Comparison of ENCODE assay signal across 7 mouse cellular contexts in the genomic region with DNA sequence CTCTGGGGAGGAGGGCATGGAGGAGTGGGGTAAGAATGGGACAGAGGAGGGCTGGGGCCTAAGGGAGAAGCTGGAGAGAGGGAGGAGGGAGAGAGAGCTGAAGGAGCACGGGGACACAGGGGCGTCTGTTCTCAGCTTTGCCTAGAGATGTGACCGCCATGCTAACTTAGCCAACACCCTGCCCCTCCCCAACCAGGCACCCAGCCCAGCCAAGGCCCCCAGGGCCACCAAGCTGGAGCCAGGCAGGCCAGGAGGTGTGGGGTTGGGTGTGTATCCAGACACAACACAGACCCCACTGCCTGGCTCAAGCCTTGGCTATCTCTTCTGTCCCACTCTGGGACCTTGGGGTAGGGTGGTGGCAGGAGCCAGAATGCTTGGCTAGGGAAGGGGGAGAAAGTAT. TPM values are rescaled to one million over a fixed set of nuclear protein-coding genes. Genes with fewer than 3 reads are reported as not detected.
DNase-seq lines count a peak whose midpoint lies in the region; ATAC-seq and TF ChIP-seq lines count a peak whose summit lies in the region.

No protein-coding gene starts in this region.

- H3K27ac ChIP-seq in liver, adult 2 months (replicated peaks; ENCODE audit: insufficient read depth, low read depth, low read length), result peak overlapping the region; percentile 98
- peak overlapping the region; percentile 98 for H3K27ac ChIP-seq in embryonic facial prominence, embryonic 15.5 days (replicated peaks)
- peak overlapping the region; percentile 77 for H3K27ac ChIP-seq in heart, embryonic 11.5 days (ENCODE audit: low read depth, low read length)
- H3K27ac ChIP-seq in limb, embryonic 14.5 days (replicated peaks; ENCODE audit: low read depth, low read length), result peak overlapping the region; percentile 84

- 7% methylated on average over 3 of the region's 3 CpGs for WGBS in liver, adult 2 months
- 10% methylated on average over 3 of the region's 3 CpGs for WGBS in embryonic facial prominence, embryonic 15.5 days
- WGBS in heart, embryonic 11.5 days (ENCODE audit: insufficient replicate concordance), result 54% methylated on average over 3 of the region's 3 CpGs
- 46% methylated on average over 3 of the region's 3 CpGs for WGBS in limb, embryonic 14.5 days

- H3K4me3 ChIP-seq in liver, adult 2 months (ENCODE audit: insufficient read depth, low read depth, low read length), result peak overlapping the region; percentile 2; the same call in 1 of the 2 replicates
- H3K4me3 ChIP-seq in embryonic facial prominence, embryonic 15.5 days (replicated peaks), result no peak overlapping the region
- H3K4me3 ChIP-seq in heart, embryonic 11.5 days (ENCODE audit: low read depth, low read length), result no peak overlapping the region
- H3K4me3 ChIP-seq in limb, embryonic 14.5 days (replicated peaks; ENCODE audit: low read length), result no peak overlapping the region

- H3K4me1 ChIP-seq in liver, adult 2 months (ENCODE audit: control insufficient read depth, insufficient read depth, low read length), result peaks cover 46% of the 10 kb centered on the region
- H3K4me1 ChIP-seq in embryonic facial prominence, embryonic 15.5 days, result peaks cover 83% of the 10 kb centered on the region
- H3K4me1 ChIP-seq in heart, embryonic 11.5 days (ENCODE audit: control insufficient read depth, insufficient read depth, low read length), result peaks cover 58% of the 10 kb centered on the region
- peaks cover 63% of the 10 kb centered on the region for H3K4me1 ChIP-seq in limb, embryonic 14.5 days (ENCODE audit: control insufficient read depth, insufficient read depth, low read length)

- peaks cover 25% of the 10 kb centered on the region; the same call in 1 of the 2 replicates for H3K79me2 ChIP-seq in liver, adult 2 months (ENCODE audit: control insufficient read depth, insufficient read depth, low read length)

- no peak for DNase-seq in liver, adult 2 months (ENCODE audit: extremely low read depth, low read depth, low spot score)
- no peak for DNase-seq in liver
- DNase-seq in limb, embryonic 14.5 days (ENCODE audit: low spot score), result no peak
- no peak for DNase-seq in c-Kit-positive CD71-positive TER-119-positive erythroid progenitor cells, embryonic 14.5 days (ENCODE audit: low spot score)
- no peak for DNase-seq in embryo, embryonic 10 days (ENCODE audit: low spot score)

- peak overlapping the region; percentile 80 for H3K4me2 ChIP-seq in embryonic facial prominence, embryonic 15.5 days (replicated peaks)
- peak overlapping the region; percentile 37 for H3K4me2 ChIP-seq in heart, embryonic 11.5 days
- H3K4me2 ChIP-seq in limb, embryonic 14.5 days (replicated peaks; ENCODE audit: low read depth, low read length, severe bottlenecking), result peak overlapping the region; percentile 48

- no peaks in the 10 kb centered on the region for H3K27me3 ChIP-seq in liver, adult 2 months (ENCODE audit: control insufficient read depth, insufficient read depth, low read length)
- H3K27me3 ChIP-seq in embryonic facial prominence, embryonic 15.5 days, result no peaks in the 10 kb centered on the region
- no peaks in the 10 kb centered on the region for H3K27me3 ChIP-seq in heart, embryonic 11.5 days (ENCODE audit: control insufficient read depth, insufficient read depth, low read length)
- H3K27me3 ChIP-seq in limb, embryonic 14.5 days (ENCODE audit: control insufficient read depth, insufficient read depth, low read length), result no peaks in the 10 kb centered on the region

- H3K9me3 ChIP-seq in embryonic facial prominence, embryonic 15.5 days (replicated peaks), result no peaks in the 10 kb centered on the region
- no peaks in the 10 kb centered on the region for H3K9me3 ChIP-seq in heart, embryonic 11.5 days (replicated peaks; ENCODE audit: control insufficient read depth, low read length)
- H3K9me3 ChIP-seq in limb, embryonic 14.5 days (ENCODE audit: control insufficient read depth, low read length), result no peaks in the 10 kb centered on the region

- peaks cover 9% of the 10 kb centered on the region for H3K36me3 ChIP-seq in liver, adult 2 months (ENCODE audit: control insufficient read depth, insufficient read depth, low read length)
- H3K36me3 ChIP-seq in embryonic facial prominence, embryonic 15.5 days, result peaks cover 23% of the 10 kb centered on the region
- H3K36me3 ChIP-seq in heart, embryonic 11.5 days (ENCODE audit: control insufficient read depth, insufficient read depth, low read length), result peaks cover 10% of the 10 kb centered on the region
- peaks cover 34% of the 10 kb centered on the region for H3K36me3 ChIP-seq in limb, embryonic 14.5 days (ENCODE audit: control insufficient read depth, insufficient read depth, low read length)

- no peak for TF ChIP-seq POLR2A in liver, adult 2 months (IDR thresholded peaks at IDR 0.05; ENCODE audit: extremely low read depth, insufficient read depth, low read length)
- TF ChIP-seq POLR2A in limb, embryonic 14.5 days (IDR thresholded peaks at IDR 0.05; ENCODE audit: borderline replicate concordance, extremely low read depth, insufficient read depth, insufficient read length), result no peak

- ATAC-seq in embryonic facial prominence, embryonic 15.5 days (ENCODE audit: insufficient number of reproducible peaks, low FRiP score, low TSS enrichment, low read depth), result no peak
- ATAC-seq in heart, embryonic 11.5 days (replicated peaks; ENCODE audit: insufficient number of reproducible peaks, low FRiP score, low TSS enrichment), result no peak
- ATAC-seq in limb, embryonic 14.5 days (ENCODE audit: low FRiP score, low read depth), result no peak

- no peak for TF ChIP-seq CTCF in liver, adult 2 months (IDR thresholded peaks at IDR 0.05; ENCODE audit: low read depth, low read length)

- H3K9ac ChIP-seq in liver, adult 2 months (ENCODE audit: low read depth, low read length), result peak overlapping the region; percentile 48
- peak overlapping the region; percentile 15; the same call in 1 of the 2 replicates for H3K9ac ChIP-seq in embryonic facial prominence, embryonic 15.5 days
- peak overlapping the region; percentile 8; the same call in 1 of the 2 replicates for H3K9ac ChIP-seq in heart, embryonic 11.5 days (ENCODE audit: low read depth, low read length)
- no peak overlapping the region; the same call in 1 of the 2 replicates for H3K9ac ChIP-seq in limb, embryonic 14.5 days (ENCODE audit: low read depth, low read length, severe bottlenecking)

RNA-seq across cellular contexts. Expression of a gene that starts 5.4 kb away (rescaled TPM):
- 193 and 278 TPM in 2 replicates for total RNA-seq in liver, adult 2 months (2014; rRNA removed)
- 354 and 373 TPM in 2 replicates for polyA plus RNA-seq in liver, adult 2 months (2012; rRNA removed)
- polyA plus RNA-seq in embryonic facial prominence, embryonic 15.5 days (2015; fragmentation: Nextera tagmentation; extraction: Ambion mirVana), result 161 and 163 TPM in 2 replicates
- 32.8 and 34.6 TPM in 2 replicates for polyA plus RNA-seq in heart, embryonic 11.5 days (2014; fragmentation: Nextera tagmentation; extraction: Ambion mirVana)
- polyA plus RNA-seq in limb, embryonic 14.5 days (2012; rRNA removed), result 261 and 271 TPM in 2 replicates
- polyA plus RNA-seq in limb, embryonic 14.5 days (2014; fragmentation: Nextera tagmentation; extraction: Ambion mirVana), result 146 and 172 TPM in 2 replicates

RNA-seq across cellular contexts. Expression of a gene that starts 27.2 kb away (rescaled TPM):
- total RNA-seq in liver, adult 2 months (2014; rRNA removed), result 27.7 and 29.1 TPM in 2 replicates
- polyA plus RNA-seq in liver, adult 2 months (2012; rRNA removed), result 29.4 and 44.7 TPM in 2 replicates
- 35.3 and 36.2 TPM in 2 replicates for polyA plus RNA-seq in embryonic facial prominence, embryonic 15.5 days (2015; fragmentation: Nextera tagmentation; extraction: Ambion mirVana)
- polyA plus RNA-seq in heart, embryonic 11.5 days (2014; fragmentation: Nextera tagmentation; extraction: Ambion mirVana), result 21.0 and 27.1 TPM in 2 replicates
- polyA plus RNA-seq in limb, embryonic 14.5 days (2012; rRNA removed), result 30.7 and 33.5 TPM in 2 replicates
- 22.2 and 24.6 TPM in 2 replicates for polyA plus RNA-seq in limb, embryonic 14.5 days (2014; fragmentation: Nextera tagmentation; extraction: Ambion mirVana)

RNA-seq across cellular contexts. Expression of a gene that starts 51.1 kb away (rescaled TPM):
- total RNA-seq in liver, adult 2 months (2014; rRNA removed), result 5.5 and 6.3 TPM in 2 replicates
- 2.0 and 2.7 TPM in 2 replicates for polyA plus RNA-seq in liver, adult 2 months (2012; rRNA removed)
- 10.1 and 11.3 TPM in 2 replicates for polyA plus RNA-seq in embryonic facial prominence, embryonic 15.5 days (2015; fragmentation: Nextera tagmentation; extraction: Ambion mirVana)
- polyA plus RNA-seq in heart, embryonic 11.5 days (2014; fragmentation: Nextera tagmentation; extraction: Ambion mirVana), result 6.7 and 8.4 TPM in 2 replicates
- 12.3 and 13.9 TPM in 2 replicates for polyA plus RNA-seq in limb, embryonic 14.5 days (2012; rRNA removed)
- 9.0 and 10.2 TPM in 2 replicates for polyA plus RNA-seq in limb, embryonic 14.5 days (2014; fragmentation: Nextera tagmentation; extraction: Ambion mirVana)

RNA-seq across cellular contexts. Expression of a gene that starts 52.8 kb away (rescaled TPM):
- total RNA-seq in liver, adult 2 months (2014; rRNA removed), result 8.9 and 13.4 TPM in 2 replicates
- polyA plus RNA-seq in liver, adult 2 months (2012; rRNA removed), result 16.0 and 16.6 TPM in 2 replicates
- 30.8 and 33.2 TPM in 2 replicates for polyA plus RNA-seq in embryonic facial prominence, embryonic 15.5 days (2015; fragmentation: Nextera tagmentation; extraction: Ambion mirVana)
- polyA plus RNA-seq in heart, embryonic 11.5 days (2014; fragmentation: Nextera tagmentation; extraction: Ambion mirVana), result 7.9 and 10.1 TPM in 2 replicates
- polyA plus RNA-seq in limb, embryonic 14.5 days (2012; rRNA removed), result 64.5 and 68.3 TPM in 2 replicates
- polyA plus RNA-seq in limb, embryonic 14.5 days (2014; fragmentation: Nextera tagmentation; extraction: Ambion mirVana), result 16.4 and 19.9 TPM in 2 replicates
